Mouse (Mus musculus) liver, postnatal 0 days (tissue): ENCODE measurements at regions not wholly inside any gene's neighbourhood (a gene's known extent, or its start where the extent isn't known, plus 50 kb on each side); places are given as distances from the start of the nearest gene placed in this dataset.

Experiments
- CTCF ChIP-seq: sonication (generic); IDR thresholded peaks from 2 replicates; pipeline ENCODE4 v1.5.1; 2016; ENCODE audit warnings: antibody characterized with exemption, low read depth
- EP300 ChIP-seq: IDR thresholded peaks from 2 replicates; pipeline ENCODE4 v1.6.1; 2016; ENCODE audit warnings: antibody characterized with exemption, low read depth, mild to moderate bottlenecking

- TF ChIP-seq CTCF (no peak), EP300 (no peak)
Measured at GRCm38 (mm10) chr16:75365361-75365994, 220.4 kb downstream of the Lipi start.
